Comparison of ENCODE assay signal across 8 mouse cellular contexts in the genomic region with DNA sequence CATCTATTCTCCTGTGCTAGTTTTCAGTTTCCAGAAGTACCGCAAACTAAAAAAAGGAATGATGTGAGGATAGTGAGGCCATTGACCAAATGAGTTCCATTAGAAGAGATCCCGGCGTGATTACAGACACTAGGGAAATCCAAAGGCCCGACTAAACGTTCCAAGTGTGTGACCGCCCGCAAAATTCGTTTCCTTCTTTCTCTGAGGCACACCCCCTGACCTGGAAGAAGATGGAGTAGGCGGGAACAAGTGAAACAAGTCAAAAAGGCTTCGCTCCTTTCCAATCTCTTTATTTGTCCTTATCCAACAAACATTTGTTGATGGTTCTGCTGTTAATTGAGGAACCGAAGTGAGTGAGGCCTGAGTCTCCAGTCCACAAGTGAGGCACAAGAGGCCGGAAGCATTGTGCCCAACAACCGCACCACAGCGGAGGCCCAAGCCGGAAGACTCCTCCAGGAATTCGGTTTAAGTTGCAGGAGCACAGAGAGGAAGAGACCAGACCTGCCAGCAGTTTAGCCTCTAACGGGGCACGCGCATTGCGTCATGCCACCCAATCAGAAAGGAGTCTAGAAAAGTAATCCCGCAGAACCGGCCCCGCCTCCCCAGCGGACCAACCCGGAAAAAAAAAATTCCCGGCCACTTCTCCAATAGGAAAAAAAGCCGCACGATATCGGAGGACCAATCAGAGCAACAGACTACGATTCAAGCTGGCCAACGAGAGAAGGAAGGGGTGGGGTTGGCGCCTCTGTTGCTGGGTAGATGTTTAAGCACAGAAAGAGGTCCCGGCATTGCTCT. TPM values are rescaled to one million over a fixed set of nuclear protein-coding genes. Genes with fewer than 3 reads are reported as not detected.
DNase-seq lines count a peak whose midpoint lies in the region; ATAC-seq lines count a peak whose summit lies in the region.

Gene Ttc9c (minus strand): TSS at position 533 of the 795 bp plus-strand sequence.

- peaks cover 4% of the 10 kb centered on the region; the same call in 1 of the 2 replicates for H3K36me3 ChIP-seq in embryonic facial prominence, embryonic 11.5 days (replicated peaks; ENCODE audit: control insufficient read depth, insufficient read depth, low read depth, low read length)
- H3K36me3 ChIP-seq in intestine, embryonic 16.5 days (ENCODE audit: control insufficient read depth, insufficient read depth, low read length), result peaks cover 14% of the 10 kb centered on the region

- no peaks in the 10 kb centered on the region; the same call in 1 of the 2 replicates for H3K4me1 ChIP-seq in embryonic facial prominence, embryonic 11.5 days (ENCODE audit: control insufficient read depth, insufficient read depth, low read length)
- H3K4me1 ChIP-seq in intestine, embryonic 16.5 days (ENCODE audit: control insufficient read depth, insufficient read depth, low read length), result peaks cover 21% of the 10 kb centered on the region

- no peaks in the 10 kb centered on the region for H3K27me3 ChIP-seq in embryonic facial prominence, embryonic 11.5 days (ENCODE audit: control insufficient read depth, insufficient read depth, low read length)
- no peaks in the 10 kb centered on the region for H3K27me3 ChIP-seq in intestine, embryonic 16.5 days (replicated peaks; ENCODE audit: control insufficient read depth, insufficient read depth, low read length)

- peak within 1 kb of the TSS; percentile 96 for H3K9ac ChIP-seq in embryonic facial prominence, embryonic 11.5 days (replicated peaks; ENCODE audit: low read length)
- H3K9ac ChIP-seq in intestine, embryonic 16.5 days (ENCODE audit: low read depth, low read length), result peak within 1 kb of the TSS; percentile 97

- peak within 1 kb of the TSS; percentile 99 for H3K4me3 ChIP-seq in embryonic facial prominence, embryonic 11.5 days (ENCODE audit: low read depth, low read length)
- peak within 1 kb of the TSS; percentile 100 for H3K4me3 ChIP-seq in intestine, embryonic 16.5 days (ENCODE audit: low read length)

- peak within 1 kb of the TSS; percentile 83 for H3K4me2 ChIP-seq in embryonic facial prominence, embryonic 11.5 days (ENCODE audit: low read depth, low read length)
- peak within 1 kb of the TSS; percentile 87 for H3K4me2 ChIP-seq in intestine, embryonic 16.5 days (ENCODE audit: low read depth, low read length)

- no peaks in the 10 kb centered on the region for H3K9me3 ChIP-seq in embryonic facial prominence, embryonic 11.5 days (replicated peaks; ENCODE audit: control insufficient read depth, low read length)
- H3K9me3 ChIP-seq in intestine, embryonic 16.5 days (ENCODE audit: control insufficient read depth, low read length), result no peaks in the 10 kb centered on the region

- peak; percentile 86 to 90 for DNase-seq in spleen, adult 18-20 months
- no peak for DNase-seq in spleen, adult 12 weeks (ENCODE audit: low spot score)
- DNase-seq in embryonic facial prominence, embryonic 11.5 days (ENCODE audit: low spot score), result peak; percentile 100
- DNase-seq in gonadal fat pad, adult 2 months (ENCODE audit: low read depth), result peak; percentile 98
- DNase-seq in left cerebral cortex, postnatal 25 days (ENCODE audit: low spot score in 2 of 2), result peak; percentile 96 to 100
- peak; percentile 99 for DNase-seq in mesoderm, embryonic 11.5 days (ENCODE audit: low read depth, low spot score)
- DNase-seq in right cerebral cortex, postnatal 36 days (ENCODE audit: low spot score in 2 of 2), result peak; percentile 98 to 99

- peak; percentile 93 for ATAC-seq in embryonic facial prominence, embryonic 11.5 days (replicated peaks; ENCODE audit: insufficient number of reproducible peaks, low FRiP score, low TSS enrichment, low read depth)
- ATAC-seq in intestine, embryonic 16.5 days, result peak; percentile 92

- intact Hi-C loops in left cerebral cortex, postnatal 25 days (cut with DNase I), result loop anchor here (1.0 to 5.0 kb wide), 4 partner anchors 16 to 252 kb away; partner anchors contain the start of genes Nxf1, Polr2g and Zbtb3

- peak within 1 kb of the TSS; percentile 98 for H3K27ac ChIP-seq in embryonic facial prominence, embryonic 11.5 days (replicated peaks; ENCODE audit: low read depth, low read length)
- peak within 1 kb of the TSS; percentile 100 for H3K27ac ChIP-seq in intestine, embryonic 16.5 days (ENCODE audit: low read length)

- WGBS in embryonic facial prominence, embryonic 11.5 days, result under 1% methylated on average over 33 of the region's 33 CpGs
- under 1% methylated on average over 33 of the region's 33 CpGs for WGBS in intestine, embryonic 16.5 days

RNA-seq across cellular contexts. Expression of gene Ttc9c, which starts in this region (rescaled TPM):
- polyA plus RNA-seq in embryonic facial prominence, embryonic 11.5 days (2014; fragmentation: Nextera tagmentation; extraction: Ambion mirVana), result 63.0 and 68.7 TPM in 2 replicates
- 22.7 and 23.1 TPM in 2 replicates for polyA plus RNA-seq in gonadal fat pad, adult 2 months (2012; rRNA removed)
- 36.0 and 44.0 TPM in 2 replicates for polyA plus RNA-seq in intestine, embryonic 16.5 days (2015; fragmentation: Nextera tagmentation; extraction: Ambion mirVana)
- 10 to 100 TPM; 35.1 to 35.5 TPM for total RNA-seq in left cerebral cortex, postnatal 25 days (2021)
